Mouse (Mus musculus) left cerebral cortex, postnatal 4 days (tissue): ENCODE results near the gene Apobec4. TPM values are rescaled to one million over a fixed set of nuclear protein-coding genes. Genes with fewer than 3 reads are reported as not detected.

Experiments
- DNase-seq: peaks from one replicate; pipeline ENCODE4 v3.0.0-alpha.2; 2022
- intact Hi-C: fragments of 180-260 bp; cut with DNase I; formaldehyde crosslinking; loops from one replicate; pipeline ENCODE4 v1.15.1; 2025
- total RNA-seq, 2 experiments: library from RNA; stranded (reverse); gene quantifications; 2 replicates each; pipeline ENCODE4 v1.2.3; 2021

Gene Apobec4
- total RNA-seq, 2 experiments from 2014 or later: not detected

GRCm38 (mm10) chr1:152799897-152800296 lies 49.5 kb downstream of the Apobec4 start, which contains the start of gene Ncf2:
Ncf2 (plus strand) TSS chr1:152800194.
- intact Hi-C loops: no loop called here

GRCm38 (mm10) chr1:152800633-152801176 lies 50.4 kb downstream of the Apobec4 start:
- intact Hi-C loops: no loop called here
- no peak for DNase-seq

More at GRCm38 (mm10) chr1:152799897-152800296, 49.5 kb downstream of the Apobec4 start, which contains the start of gene Ncf2:
- DNase-seq: no peak

- intact Hi-C loops: no loop called here
- DNase-seq: no peak
These were observed 54.6 kb downstream of the Apobec4 start for GRCm38 (mm10) chr1:152804907-152805306.

Other genes with a start within 250 kb of the Apobec4 start
- gene Rgl1, start 15.8 kb downstream of the Apobec4 start, total RNA-seq: 10 to 100 TPM; 45.6 to 55.2 TPM
- 100 to 1,000 TPM; 244 to 271 TPM for gene Arpc5, start 16.0 kb downstream of the Apobec4 start, total RNA-seq
- gene Ncf2, start 49.6 kb downstream of the Apobec4 start, total RNA-seq: 1 to 10 TPM; 1.9 to 2.2 TPM
- gene Smg7, start 152.1 kb downstream of the Apobec4 start, total RNA-seq: 10 to 100 TPM; 80.8 to 84.8 TPM
- gene Nmnat2, start 204.4 kb downstream of the Apobec4 start, total RNA-seq: 100 to 1,000 TPM; 152 to 155 TPM